Mouse (Mus musculus) B cell, adult 2 months (primary cell): ENCODE data around the gene Gsdma2.
"Not testable (repeated sequence)": the region's sequence is repeated elsewhere in the genome, so short reads cannot be mapped to it uniquely, and the experiment has no call there.

Experiments used
- DNase-seq, 2 experiments: peaks; one replicate each; pipeline ENCODE4 v3.0.0; 2022

Gsdma2 gene

GRCm38 (mm10) chr11:98646459-98646858 is at the start of gene Gsdma2:
Gene Gsdma2, plus strand, starts transcription at chr11:98646759.
- DNase-seq, result no peak

DNA sequence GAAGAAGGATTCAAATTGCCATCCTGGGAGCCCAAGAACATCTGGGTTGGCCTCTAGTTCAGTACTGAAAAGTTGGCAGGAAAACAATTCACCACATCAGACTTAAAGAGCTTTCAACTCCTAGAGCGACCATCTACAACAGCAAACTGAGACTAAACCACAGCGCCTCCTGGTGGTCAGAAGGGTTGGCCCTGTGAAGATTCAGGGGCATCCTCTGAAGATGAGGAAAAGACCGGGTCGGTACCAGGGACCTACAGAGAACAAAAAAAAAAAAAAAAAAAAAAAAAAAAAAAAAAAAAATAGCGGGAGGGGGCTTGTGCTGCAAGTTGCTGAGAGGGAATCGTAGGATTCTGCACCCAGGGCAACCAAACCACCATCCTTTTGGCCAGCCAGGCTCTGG is 49.2 kb upstream of the Gsdma2 start:
- DNase-seq, result peak; percentile 86 to 88

DNA sequence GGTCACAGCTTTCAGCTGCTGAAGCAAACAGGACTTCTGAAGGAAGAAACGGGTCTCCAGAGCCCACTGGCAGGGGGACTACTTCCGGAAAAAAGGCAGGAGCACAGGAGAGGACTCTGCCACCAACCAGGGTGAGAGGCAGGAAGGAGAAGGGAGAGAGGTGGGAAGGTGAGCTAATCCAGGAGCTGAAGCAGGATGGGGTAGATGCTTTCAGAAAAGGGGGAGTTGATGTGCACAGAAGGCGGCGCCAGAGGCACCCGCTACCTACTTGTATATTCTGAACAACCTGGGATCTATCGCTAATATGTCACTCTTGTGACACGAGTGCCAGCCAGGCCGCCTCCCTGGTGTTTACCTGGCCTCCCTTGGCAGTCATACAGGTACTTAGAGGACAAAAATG is 48.6 kb upstream of the Gsdma2 start, which contains the start of gene Lrrc3c:
Gene Lrrc3c (plus strand): TSS at position 301 of the 400 bp plus-strand sequence.
- no peak for DNase-seq

DNA sequence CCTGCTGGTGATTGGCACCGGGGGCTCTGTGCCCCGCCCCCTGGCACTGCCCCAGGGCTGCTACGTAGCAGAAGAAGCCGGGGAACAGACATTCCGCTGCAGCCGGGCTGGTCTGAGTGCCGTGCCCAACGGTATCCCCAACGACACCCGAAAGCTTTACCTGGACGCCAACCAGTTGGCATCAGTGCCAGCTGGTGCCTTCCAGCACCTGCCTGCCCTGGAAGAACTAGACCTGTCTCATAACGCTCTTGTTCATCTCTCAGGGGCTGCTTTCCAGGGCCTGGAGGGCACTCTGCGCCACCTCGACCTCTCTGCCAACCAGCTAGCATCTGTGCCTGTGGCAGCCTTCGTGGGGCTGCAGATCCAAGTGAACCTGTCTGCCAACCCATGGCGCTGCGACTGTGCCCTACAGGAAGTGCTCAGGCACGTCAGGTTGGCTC is 47.7 kb upstream of the Gsdma2 start:
- no peak for DNase-seq

- no peak for DNase-seq
These were observed 47.3 kb upstream of the Gsdma2 start for GRCm38 (mm10) chr11:98599291-98599690.

- DNase-seq, result peak; percentile 54 to 56
These were observed 44.4 kb upstream of the Gsdma2 start for GRCm38 (mm10) chr11:98602090-98602690.

- no peak for DNase-seq
These were observed 42.6 kb upstream of the Gsdma2 start for GRCm38 (mm10) chr11:98603953-98604352.

GRCm38 (mm10) chr11:98604911-98605310 is 41.6 kb upstream of the Gsdma2 start:
- not testable (repeated sequence) for DNase-seq

DNA sequence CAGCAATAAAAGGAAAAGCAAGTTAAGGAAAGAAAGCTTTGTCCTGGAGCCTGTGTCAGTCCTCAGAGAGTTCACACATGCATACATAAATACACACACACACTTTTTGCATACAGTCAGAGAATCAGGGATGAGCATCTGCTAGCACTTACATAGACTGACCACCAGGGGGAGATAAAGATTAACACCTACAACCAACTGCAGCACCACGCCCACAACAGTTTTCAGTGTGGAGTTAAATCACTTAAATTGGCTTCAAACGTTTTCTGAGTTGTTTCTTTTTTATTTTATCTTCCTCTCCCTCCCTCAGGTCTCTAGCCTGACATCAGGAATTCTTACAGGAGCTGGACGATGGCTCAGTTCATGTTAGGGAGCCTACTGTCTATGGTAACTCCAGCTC is 39.8 kb upstream of the Gsdma2 start:
- peak; percentile 55 to 64 for DNase-seq

- no peak for DNase-seq
These were observed 25.8 kb upstream of the Gsdma2 start for GRCm38 (mm10) chr11:98620791-98621190.

- DNase-seq, result not testable (repeated sequence)
These were observed 22.6 kb upstream of the Gsdma2 start for GRCm38 (mm10) chr11:98623981-98624380.

GRCm38 (mm10) chr11:98624381-98624780 is 22.2 kb upstream of the Gsdma2 start:
- DNase-seq, result not testable (repeated sequence)

GRCm38 (mm10) chr11:98625611-98626410 is 20.7 kb upstream of the Gsdma2 start, which contains the start of the genes Gm12355 and Gsdma3:
Gene Gm12355, minus strand, starts transcription at chr11:98625661.
Gene Gsdma3, plus strand, starts transcription at chr11:98626360.
- DNase-seq, result no peak

- no peak for DNase-seq
These were observed 17.9 kb upstream of the Gsdma2 start for GRCm38 (mm10) chr11:98628706-98629105.

GRCm38 (mm10) chr11:98630646-98631045 is 15.9 kb upstream of the Gsdma2 start:
- no peak for DNase-seq

GRCm38 (mm10) chr11:98635312-98635970 is 11.1 kb upstream of the Gsdma2 start:
- DNase-seq, result peak; percentile 68 to 69

GRCm38 (mm10) chr11:98637501-98637900 is 9.1 kb upstream of the Gsdma2 start:
- no peak for DNase-seq

DNA sequence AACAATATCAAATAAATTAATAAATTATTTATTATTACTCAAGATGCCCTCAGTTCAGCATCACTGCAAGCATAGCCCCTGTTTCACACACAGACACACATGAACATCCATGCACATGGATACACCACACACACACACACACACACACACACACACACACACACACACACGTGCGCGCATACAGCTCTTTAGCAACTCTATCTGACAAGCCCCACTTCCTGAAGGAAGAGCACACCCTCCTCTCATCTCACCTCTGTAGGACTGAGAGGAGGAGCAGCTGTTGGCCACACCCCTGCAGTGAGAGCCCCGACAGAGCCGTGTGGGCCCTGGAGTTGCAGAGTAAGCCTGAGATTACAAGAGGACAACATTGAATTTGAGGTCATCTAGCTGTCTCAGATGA is 6.5 kb upstream of the Gsdma2 start:
- no peak for DNase-seq

DNA sequence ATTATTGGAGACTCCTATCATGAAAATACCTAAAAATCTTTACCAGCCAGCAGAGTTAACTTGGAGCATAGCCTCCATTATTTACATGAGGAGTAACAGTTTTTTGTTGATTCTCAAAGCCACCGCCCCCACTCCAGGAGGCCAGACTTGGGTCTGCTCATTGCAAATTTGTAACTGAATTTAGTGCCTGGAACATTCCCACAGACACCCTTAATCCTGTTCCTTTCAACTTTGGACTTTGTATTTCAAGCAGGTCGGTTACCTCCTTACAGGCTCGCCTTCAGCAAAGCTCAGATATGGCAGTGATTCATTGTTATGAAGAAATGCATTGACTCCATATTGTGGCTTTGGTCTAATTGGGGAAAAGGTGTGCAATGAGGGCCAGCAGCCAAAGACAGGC is 1.8 kb upstream of the Gsdma2 start:
- no peak for DNase-seq

GRCm38 (mm10) chr11:98645946-98646345 is 613 bp upstream of the Gsdma2 start:
- no peak for DNase-seq

DNA sequence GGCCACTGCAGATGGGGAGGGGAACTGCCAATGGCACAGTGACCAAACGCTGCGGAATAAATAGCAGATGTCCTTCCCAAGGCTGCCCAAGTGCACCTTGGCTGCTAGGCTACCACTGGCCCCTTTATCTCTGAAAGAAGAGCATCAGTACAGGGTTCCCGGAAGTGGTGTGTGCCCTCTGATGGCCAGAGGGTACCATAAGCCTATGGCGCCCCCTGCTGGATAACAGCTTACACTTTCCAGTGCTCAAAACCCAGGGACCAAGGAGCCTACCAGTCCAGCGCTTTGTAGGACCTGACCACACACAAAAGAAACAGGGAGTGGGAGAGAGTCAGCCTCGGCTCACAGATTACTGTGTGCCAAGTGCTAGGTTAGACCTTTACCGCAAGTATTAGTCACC is 8.5 kb downstream of the Gsdma2 start:
- peak; percentile 72 to 75 for DNase-seq

GRCm38 (mm10) chr11:98660517-98660916 is 14.0 kb downstream of the Gsdma2 start:
- peak; percentile 66 to 71 for DNase-seq

- DNase-seq, result no peak
These were observed 17.5 kb downstream of the Gsdma2 start, which contains the start of gene Gsdma for GRCm38 (mm10) chr11:98664091-98664490. Gene Gsdma, plus strand, starts transcription at chr11:98664351.
